Mouse (Mus musculus) lung, embryonic 16.5 days (tissue): Measurements from ENCODE around the gene Ifi205. TPM values are rescaled to one million over a fixed set of nuclear protein-coding genes. Genes with fewer than 3 reads are reported as not detected.
"Not testable (repeated sequence)": the region's sequence is repeated elsewhere in the genome, so short reads cannot be mapped to it uniquely, and the experiment has no call there.

ENCODE experiments used
- ATAC-seq: fragments of 200-750 bp; cut with Nextera tagmentation; 2 replicates; pipeline ENCODE4 v1.8.0; 2017; ENCODE audit warnings: low read depth, mild to moderate bottlenecking, moderate library complexity
- H3K27ac ChIP-seq: fragments of 300-500 bp; sonication (generic); 2 replicates; pipeline ENCODE4 v1.5.1; 2014; ENCODE audit warnings: mild to moderate bottlenecking, control low read depth, low read length
- H3K27me3 ChIP-seq: fragments of 300-500 bp; sonication (generic); 2 replicates; pipeline ENCODE4 v1.6.1; 2014; ENCODE audit warnings: low read depth, low read length, mixed read lengths; ENCODE audit not compliant: control insufficient read depth, insufficient read depth
- H3K36me3 ChIP-seq: fragments of 300-500 bp; sonication (generic); 2 replicates; pipeline ENCODE4 v1.6.1; 2014; ENCODE audit warnings: low read length; ENCODE audit not compliant: control insufficient read depth, insufficient read depth
- H3K4me1 ChIP-seq: fragments of 300-500 bp; sonication (generic); replicated peaks from 2 replicates; pipeline ENCODE4 v1.6.1; 2014; ENCODE audit warnings: low read length, mixed read lengths; ENCODE audit not compliant: control insufficient read depth, insufficient read depth
- H3K4me2 ChIP-seq: fragments of 300-500 bp; sonication (generic); 2 replicates; pipeline ENCODE4 v1.6.1; 2014; ENCODE audit warnings: low read depth, low read length, control low read depth
- H3K4me3 ChIP-seq: fragments of 300-500 bp; sonication (generic); 2 replicates; pipeline ENCODE4 v1.5.1; 2014; ENCODE audit warnings: mild to moderate bottlenecking, low read length, control low read depth
- H3K9ac ChIP-seq: fragments of 300-500 bp; sonication (generic); 2 replicates; pipeline ENCODE4 v1.6.1; 2014; ENCODE audit warnings: low read length, control low read depth
- H3K9me3 ChIP-seq: fragments of 300-500 bp; sonication (generic); 2 replicates; pipeline ENCODE4 v1.6.1; 2016; ENCODE audit warnings: low read length; ENCODE audit not compliant: control insufficient read depth
- WGBS: fragments of 180-500 bp; shearing (Covaris S2); extraction: QIAGEN DNeasy Blood & Tissue Kit; methylation state at CpG from one replicate; pipeline ENCODE4 v1.1.7; 2014; 5-methylcytosine and 5-hydroxymethylcytosine counted together
- polyA plus RNA-seq: library from polyadenylated mRNA; unstranded; fragments of >200 nt; fragmentation: Nextera tagmentation; extraction: Ambion mirVana; gene quantifications from 2 replicates; pipeline ENCODE4 v1.2.1, GENCODE M21; 2015

Ifi205 gene
- polyA plus RNA-seq, 1 experiment from 2014 or later, result 0.38 TPM

GRCm38 (mm10) chr1:173982694-173983305 is 48.8 kb downstream of the Ifi205 start, which contains the start of gene Ifi202b:
Ifi202b (minus strand) TSS chr1:173982744.
- H3K4me1 ChIP-seq, ATAC-seq, H3K36me3 ChIP-seq, H3K9me3 ChIP-seq, H3K4me3 ChIP-seq, H3K9ac ChIP-seq, H3K27me3 ChIP-seq, H3K27ac ChIP-seq, H3K4me2 ChIP-seq: not testable (repeated sequence)
- WGBS, result 70% methylated on average over 6 of the region's 6 CpGs

GRCm38 (mm10) chr1:173981038-173981437 is 50.6 kb downstream of the Ifi205 start:
- not testable (repeated sequence) for H3K9ac ChIP-seq, H3K9me3 ChIP-seq, H3K27ac ChIP-seq, H3K4me2 ChIP-seq, H3K4me3 ChIP-seq, H3K36me3 ChIP-seq, H3K4me1 ChIP-seq, H3K27me3 ChIP-seq, ATAC-seq
- 9% methylated on average over 3 of the region's 3 CpGs for WGBS

- Histone ChIP-seq H3K9me3 (no peaks in the 10 kb centered on the region), H3K4me2 (no peak overlapping the region), H3K4me3 (no peak overlapping the region), H3K9ac (no peak overlapping the region), H3K4me1 (no peaks in the 10 kb centered on the region), H3K36me3 (no peaks in the 10 kb centered on the region), H3K27me3 (no peaks in the 10 kb centered on the region), H3K27ac (no peak overlapping the region)
- ATAC-seq, result no peak
Measured at GRCm38 (mm10) chr1:173977622-173978021, 54.0 kb downstream of the Ifi205 start.

DNA sequence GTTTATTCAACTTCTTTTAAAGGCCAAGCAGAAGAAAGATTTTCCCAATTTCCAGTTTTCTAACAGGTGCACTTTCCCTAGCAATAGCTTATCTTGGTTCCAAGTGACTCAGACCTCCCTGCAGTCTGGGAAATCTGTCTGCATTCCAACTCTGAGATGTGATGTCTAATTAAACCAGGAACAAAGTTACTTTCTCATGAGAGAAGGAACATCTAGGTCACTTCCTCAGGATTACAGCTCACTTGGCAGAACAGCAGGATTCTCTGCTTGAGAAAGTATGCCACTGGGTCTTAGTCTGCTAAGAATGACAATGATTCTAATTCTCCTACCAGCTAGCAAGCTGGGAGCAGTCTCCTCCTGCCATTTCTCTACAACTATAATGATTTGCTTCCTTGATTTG is 58.5 kb downstream of the Ifi205 start:
- Histone ChIP-seq H3K9ac (no peak overlapping the region), H3K27me3 (no peaks in the 10 kb centered on the region), H3K27ac (no peak overlapping the region), H3K9me3 (no peaks in the 10 kb centered on the region), H3K4me2 (no peak overlapping the region), H3K36me3 (no peaks in the 10 kb centered on the region), H3K4me3 (no peak overlapping the region), H3K4me1 (no peaks in the 10 kb centered on the region)
- no peak for ATAC-seq

Other genes starting within 250 kb of the Ifi205 start
- gene Ifi211, start 118.8 kb downstream of the Ifi205 start, polyA plus RNA-seq, result 1.1 and 1.8 TPM in 2 replicates
- 3.3 and 3.4 TPM in 2 replicates for gene Mndal, start 89.3 kb downstream of the Ifi205 start, polyA plus RNA-seq
- 1.4 and 1.5 TPM in 2 replicates for gene Ifi203, start 89.1 kb downstream of the Ifi205 start, polyA plus RNA-seq
- gene Ifi202b, start 49.1 kb downstream of the Ifi205 start, polyA plus RNA-seq, result 0.16 TPM in 1 of 2 replicates, not detected in the other
- gene Olfr433, start 8.9 kb upstream of the Ifi205 start, polyA plus RNA-seq, result not detected in 2 replicates
- not detected in 2 replicates for gene Olfr432, start 17.4 kb upstream of the Ifi205 start, polyA plus RNA-seq
- gene Olfr430, start 34.8 kb upstream of the Ifi205 start, polyA plus RNA-seq, result not detected in 2 replicates
- gene Olfr429, start 52.5 kb upstream of the Ifi205 start, polyA plus RNA-seq, result not detected in 2 replicates
- gene Olfr427, start 65.1 kb upstream of the Ifi205 start, polyA plus RNA-seq, result not detected in 2 replicates
- gene Olfr231, start 89.4 kb upstream of the Ifi205 start, polyA plus RNA-seq, result not detected in 2 replicates
- gene Olfr424, start 99.7 kb upstream of the Ifi205 start, polyA plus RNA-seq, result not detected in 2 replicates
- not detected in 2 replicates for gene Olfr420, start 123.8 kb upstream of the Ifi205 start, polyA plus RNA-seq
- 0.26 and 0.57 TPM in 2 replicates for gene Spta1, start 141.0 kb upstream of the Ifi205 start, polyA plus RNA-seq
- gene Olfr419, start 220.3 kb upstream of the Ifi205 start, polyA plus RNA-seq, result not detected in 2 replicates